Mouse (Mus musculus): Measurements from ENCODE around the gene Olfr644. TPM values are rescaled to one million over a fixed set of nuclear protein-coding genes. Genes with fewer than 3 reads are reported as not detected.

Gene Olfr644
- not detected for total RNA-seq (2021)

- DNase-seq (ENCODE audit: extremely low spot score in 1 of 2, low spot score in 1 of 2), result no peak
Measured at GRCm38 (mm10) chr7:104071769-104072168, at the start of gene Olfr644. Olfr644 (minus strand) TSS chr7:104071869.

DNA sequence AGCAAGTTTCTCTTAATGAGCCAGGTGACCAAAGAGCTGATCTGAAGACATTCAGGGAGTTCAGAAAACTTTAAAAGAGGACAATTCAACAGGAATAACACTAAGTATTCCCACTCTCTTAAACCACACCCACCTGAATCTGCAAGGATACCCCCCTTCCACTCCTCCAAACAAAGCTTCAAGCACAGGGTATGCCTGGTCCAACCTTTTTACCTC is 33.0 kb upstream of the Olfr644 start, which contains the start of gene Olfr646:
Gene Olfr646, plus strand, starts transcription at position 117 of the 216 bp plus-strand sequence.
- DNase-seq (ENCODE audit: extremely low spot score in 1 of 2, low spot score in 1 of 2), result no peak

- DNase-seq (ENCODE audit: extremely low spot score in 1 of 2, low spot score in 1 of 2), result no peak
Measured at GRCm38 (mm10) chr7:104103913-104104756, 32.5 kb upstream of the Olfr644 start.

DNA sequence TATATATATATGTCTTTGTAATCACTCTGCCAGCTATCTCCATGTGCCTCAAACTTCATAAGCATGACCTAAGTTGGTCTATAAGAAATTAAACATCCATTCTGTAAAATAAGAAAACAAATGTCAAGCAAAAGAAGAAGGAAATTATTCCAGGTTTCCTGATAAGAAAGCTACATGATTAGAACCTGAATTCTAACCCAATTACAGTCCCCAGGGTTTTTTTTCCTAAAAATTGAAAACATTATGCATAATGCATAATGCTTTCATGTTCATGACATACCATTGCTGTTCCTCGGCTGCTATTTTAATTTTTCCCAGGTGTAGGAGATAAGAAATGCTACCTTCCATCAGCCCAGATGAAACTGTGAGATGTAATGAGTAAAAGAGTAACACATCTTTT is 13.7 kb upstream of the Olfr644 start, which contains the start of gene Olfr645:
Gene Olfr645, minus strand, starts transcription at position 101 of the 400 bp plus-strand sequence.
- DNase-seq (ENCODE audit: extremely low spot score in 1 of 2, low spot score in 1 of 2), result no peak

DNA sequence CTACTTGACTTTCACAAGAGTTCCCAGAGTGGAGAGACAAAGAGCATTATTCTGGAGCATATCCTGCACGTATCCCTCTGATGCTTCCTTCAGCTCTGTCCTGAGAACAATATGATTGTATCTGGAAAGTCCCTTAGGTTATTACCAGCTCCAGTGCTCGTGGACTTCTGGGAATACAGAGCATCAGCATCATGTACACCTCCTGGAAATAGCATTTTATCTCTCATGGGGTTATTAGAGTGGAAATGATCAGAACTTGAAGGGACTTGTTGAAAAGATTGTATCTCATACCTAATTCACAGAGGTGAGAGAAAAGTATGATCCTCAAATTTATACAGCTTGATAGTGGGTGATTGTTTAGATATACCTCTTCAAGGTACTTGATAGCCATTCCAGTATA is 10.3 kb downstream of the Olfr644 start, which contains the start of gene 4930516K23Rik:
Gene 4930516K23Rik, minus strand, starts transcription at position 101 of the 400 bp plus-strand sequence.
- no peak for DNase-seq (ENCODE audit: extremely low spot score in 1 of 2, low spot score in 1 of 2)

GRCm38 (mm10) chr7:104059215-104059614 is 12.5 kb downstream of the Olfr644 start:
- DNase-seq (ENCODE audit: extremely low spot score in 1 of 2, low spot score in 1 of 2), result no peak

DNA sequence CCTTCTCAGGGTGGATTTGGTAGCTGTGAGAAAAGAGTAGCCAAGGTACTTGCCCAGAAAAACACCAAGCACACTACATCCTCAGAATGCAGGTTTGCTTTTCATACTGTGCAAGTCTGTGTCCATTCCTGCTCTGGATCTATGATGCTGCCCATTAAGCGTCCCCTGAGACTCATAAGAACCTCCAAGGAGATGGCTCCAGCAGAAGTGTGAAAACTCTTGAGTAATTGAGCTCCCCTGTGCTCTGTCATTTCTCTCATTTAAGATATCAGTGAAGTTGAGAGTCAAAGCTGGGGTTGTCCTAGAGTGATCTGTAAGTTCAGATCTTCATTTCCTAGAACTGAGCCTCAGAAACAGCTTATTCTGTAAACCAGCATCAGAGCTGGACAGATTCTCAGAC is 19.1 kb downstream of the Olfr644 start, which contains the start of gene Olfr642:
Gene Olfr642, minus strand, starts transcription at position 101 of the 400 bp plus-strand sequence.
- DNase-seq (ENCODE audit: extremely low spot score in 1 of 2, low spot score in 1 of 2), result no peak

- no peak for DNase-seq (ENCODE audit: extremely low spot score in 1 of 2, low spot score in 1 of 2)
Measured at GRCm38 (mm10) chr7:104050745-104051144, 20.9 kb downstream of the Olfr644 start.

- DNase-seq (ENCODE audit: extremely low spot score in 1 of 2, low spot score in 1 of 2), result no peak
Measured at GRCm38 (mm10) chr7:104035145-104035544, 36.5 kb downstream of the Olfr644 start, which contains the start of gene Olfr641. Olfr641 (plus strand) TSS chr7:104035445.

DNA sequence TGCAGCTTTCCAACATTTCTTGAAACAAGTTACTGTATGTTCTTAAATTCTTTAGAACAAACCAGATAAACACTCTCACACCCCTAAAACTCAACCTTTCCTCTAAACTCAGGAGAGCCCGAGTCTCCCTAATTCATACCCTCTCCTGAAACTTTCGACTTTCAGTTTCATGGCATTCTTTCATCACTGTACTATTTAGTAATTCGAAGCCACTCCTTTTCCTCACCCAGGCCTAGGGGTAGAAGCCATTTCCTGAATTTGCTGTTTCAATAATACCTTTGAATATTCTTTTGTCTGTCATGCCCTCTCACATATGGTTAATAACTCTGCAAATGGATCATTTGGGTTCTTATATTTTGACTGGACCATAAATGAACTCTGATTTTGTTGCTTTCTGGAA is 44.7 kb downstream of the Olfr644 start:
- DNase-seq (ENCODE audit: extremely low spot score in 1 of 2, low spot score in 1 of 2), result no peak

DNA sequence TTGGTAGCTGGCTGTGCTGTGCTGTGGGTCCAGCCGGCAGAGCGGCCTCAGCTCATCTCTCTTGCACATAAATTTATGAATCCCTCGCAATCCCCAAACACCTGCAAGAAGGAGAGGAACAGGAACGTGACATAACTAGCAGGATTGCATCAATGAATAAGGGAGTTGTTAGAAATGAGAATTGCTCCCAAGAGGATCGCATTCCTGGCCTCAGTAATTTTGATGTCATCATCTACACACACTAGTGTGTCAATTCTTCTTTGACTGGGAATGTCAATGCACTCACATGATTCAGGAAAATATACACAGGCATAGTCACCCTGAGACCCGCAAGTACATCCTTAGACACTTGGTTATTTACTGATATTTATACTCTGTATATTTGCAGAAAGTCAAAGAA is 46.2 kb downstream of the Olfr644 start, which contains the start of gene Olfr640:
Gene Olfr640, minus strand, starts transcription at position 101 of the 400 bp plus-strand sequence.
- no peak for DNase-seq (ENCODE audit: extremely low spot score in 1 of 2, low spot score in 1 of 2)

GRCm38 (mm10) chr7:104021651-104022050 is 50.0 kb downstream of the Olfr644 start:
- no peak for DNase-seq (ENCODE audit: extremely low spot score in 1 of 2, low spot score in 1 of 2)

- no peak for DNase-seq (ENCODE audit: extremely low spot score in 1 of 2, low spot score in 1 of 2)
Measured at GRCm38 (mm10) chr7:104018953-104019352, 52.7 kb downstream of the Olfr644 start.

DNA sequence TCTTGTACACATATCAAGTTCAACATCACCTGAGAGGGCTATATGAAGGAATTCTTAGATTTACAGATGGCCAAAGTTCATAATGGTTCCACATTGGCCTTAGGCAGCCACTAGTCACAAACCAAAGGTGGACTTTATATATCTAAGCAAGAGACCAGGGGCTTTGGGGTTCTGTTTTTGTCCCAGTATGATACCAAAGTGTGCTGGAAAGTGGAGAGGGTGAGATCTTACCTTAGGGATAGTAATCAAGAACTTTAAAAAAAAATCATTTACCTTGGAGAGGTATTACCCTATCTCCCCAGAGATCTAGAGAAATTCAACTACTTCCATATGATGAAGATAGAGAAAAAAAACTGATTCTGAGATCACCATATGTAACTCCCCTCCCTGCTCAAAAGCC is 54.5 kb downstream of the Olfr644 start, which contains the start of gene Olfr639:
Gene Olfr639, minus strand, starts transcription at position 101 of the 400 bp plus-strand sequence.
- DNase-seq (ENCODE audit: extremely low spot score in 1 of 2, low spot score in 1 of 2), result no peak

Other genes starting within 250 kb of the Olfr644 start
- 100 to 1,000 TPM; 561 to 593 TPM for gene Hbb-bs, start 243.8 kb downstream of the Olfr644 start, total RNA-seq (2021)
- not detected for gene Hbb-bh2, start 231.3 kb downstream of the Olfr644 start, total RNA-seq (2021)
- gene Hbb-bh1, start 228.7 kb downstream of the Olfr644 start, total RNA-seq (2021), result not detected
- gene Hbb-y, start 218.7 kb downstream of the Olfr644 start, total RNA-seq (2021), result not detected
- not detected for gene Olfr66, start 185.6 kb downstream of the Olfr644 start, total RNA-seq (2021)
- gene Olfr64, start 177.4 kb downstream of the Olfr644 start, total RNA-seq (2021), result not detected
- gene Olfr65, start 168.4 kb downstream of the Olfr644 start, total RNA-seq (2021), result not detected
- gene Olfr631, start 143.0 kb downstream of the Olfr644 start, total RNA-seq (2021), result not detected
- gene Olfr632, start 137.5 kb downstream of the Olfr644 start, total RNA-seq (2021), result not detected
- not detected for gene Olfr633, start 127.4 kb downstream of the Olfr644 start, total RNA-seq (2021)
- gene Olfr635, start 100.7 kb downstream of the Olfr644 start, total RNA-seq (2021), result under 1 TPM; 0.05 to 0.07 TPM
- gene Olfr638, start 73.1 kb downstream of the Olfr644 start, total RNA-seq (2021), result not detected
- gene Olfr639, start 54.6 kb downstream of the Olfr644 start, total RNA-seq (2021), result under 1 TPM; 0.05 to 0.16 TPM
- not detected for gene Olfr640, start 46.3 kb downstream of the Olfr644 start, total RNA-seq (2021)
- gene Olfr641, start 36.4 kb downstream of the Olfr644 start, total RNA-seq (2021), result not detected
- gene Olfr642, start 19.2 kb downstream of the Olfr644 start, total RNA-seq (2021), result not detected
- gene 4930516K23Rik, start 10.4 kb downstream of the Olfr644 start, total RNA-seq (2021), result not detected
- not detected for gene Olfr645, start 13.6 kb upstream of the Olfr644 start, total RNA-seq (2021)
- not detected for gene Olfr646, start 33.0 kb upstream of the Olfr644 start, total RNA-seq (2021)
- gene Ubqln5, start 58.0 kb upstream of the Olfr644 start, total RNA-seq (2021), result not detected
- not detected for gene Olfr643, start 65.5 kb upstream of the Olfr644 start, total RNA-seq (2021)
- not detected for gene Ubqln3, start 71.4 kb upstream of the Olfr644 start, total RNA-seq (2021)
- not detected for gene Ubqlnl, start 78.7 kb upstream of the Olfr644 start, total RNA-seq (2021)
- gene Olfm5, start 93.0 kb upstream of the Olfr644 start, total RNA-seq (2021), result not detected
- under 1 TPM; 0.10 to 0.23 TPM for gene Olfr648, start 111.5 kb upstream of the Olfr644 start, total RNA-seq (2021)
- not detected for gene Olfr649, start 124.1 kb upstream of the Olfr644 start, total RNA-seq (2021)
- under 1 TPM; 0.30 to 0.59 TPM for gene Trim6, start 146.9 kb upstream of the Olfr644 start, total RNA-seq (2021)
- under 1 TPM; 0.69 to 0.96 TPM for gene Trim34a, start 172.6 kb upstream of the Olfr644 start, total RNA-seq (2021)
- under 1 TPM; 0.25 to 0.94 TPM for gene Trim5, start 216.2 kb upstream of the Olfr644 start, total RNA-seq (2021)
- 1 to 10 TPM; 1.9 to 3.2 TPM for gene Trim12a, start 243.6 kb upstream of the Olfr644 start, total RNA-seq (2021)

Measured in layer of hippocampus, postnatal 25 days (tissue).